Mouse (Mus musculus): ENCODE results near the gene Gpr26. TPM values are rescaled to one million over a fixed set of nuclear protein-coding genes. Genes with fewer than 3 reads are reported as not detected.

Gene Gpr26
- not detected in 2 replicates for total RNA-seq (2012; rRNA removed)
- not detected in 2 replicates for total RNA-seq (2014; rRNA removed)
- polyA plus RNA-seq (2012; ENCODE audit: insufficient read length, low read depth): not detected in 2 replicates

- Histone ChIP-seq H3K79me2 (replicated peaks; ENCODE audit: control insufficient read depth, extremely low read depth, insufficient read depth, poor library complexity, severe bottlenecking) (no peaks in the 10 kb centered on the region), H3K36me3 (replicated peaks in 1 of 2; ENCODE audit: control insufficient read depth in 1 of 2, insufficient read depth in 1 of 2, low read length in 1 of 2) (no peaks in the 10 kb centered on the region), H3K27me3 (replicated peaks) (peaks cover 44% of the 10 kb centered on the region), H3K9me3 (replicated peaks; ENCODE audit: low read length) (peaks cover 4% of the 10 kb centered on the region), H3K4me2 (ENCODE audit: insufficient read depth, low read depth, poor library complexity, severe bottlenecking) (no peak within 1 kb of the TSS), H3K9ac (ENCODE audit: insufficient read depth, low read depth) (no peak within 1 kb of the TSS), H3K4me1 (ENCODE audit: control insufficient read depth in 1 of 2, insufficient read depth in 2 of 2) (no peaks in the 10 kb centered on the region), H3K4me3 (replicated peaks in 1 of 3; ENCODE audit: low read depth in 2 of 3, low read length in 2 of 3, poor library complexity in 1 of 3) (no peak within 1 kb of the TSS), H3K27ac (ENCODE audit: insufficient read depth, low read depth) (no peak within 1 kb of the TSS)
- no peak for TF ChIP-seq ELF1 (IDR thresholded peaks at IDR 0.05; ENCODE audit: low read depth, low read length)
- TF ChIP-seq POLR2A (IDR thresholded peaks at IDR 0.05; ENCODE audit: low read depth, low read length): no peak
- TF ChIP-seq TBP (conservative IDR thresholded peaks at IDR 0.05; ENCODE audit: low read depth, low read length): no peak
- TF ChIP-seq ZKSCAN1 (IDR thresholded peaks at IDR 0.05; ENCODE audit: borderline replicate concordance, low read depth, low read length): no peak
- TF ChIP-seq NRF1 (IDR thresholded peaks at IDR 0.05; ENCODE audit: low read depth, low read length): no peak
- TF ChIP-seq GABPA (IDR thresholded peaks at IDR 0.05; ENCODE audit: insufficient replicate concordance, low read depth, low read length): no peak
- no peak for TF ChIP-seq ZMIZ1 (IDR thresholded peaks at IDR 0.05; ENCODE audit: low read depth, low read length)
- TF ChIP-seq UBTF (IDR thresholded peaks at IDR 0.05; ENCODE audit: low read depth, low read length): no peak
- no peak for TF ChIP-seq MXI1 (IDR thresholded peaks at IDR 0.05; ENCODE audit: low read depth, low read length)
- no peak for TF ChIP-seq PAX5 (IDR thresholded peaks at IDR 0.05; ENCODE audit: low read length)
- TF ChIP-seq USF2 (conservative IDR thresholded peaks at IDR 0.05; ENCODE audit: low read depth, low read length): no peak
- TF ChIP-seq MAFK (IDR thresholded peaks at IDR 0.05; ENCODE audit: insufficient replicate concordance, low read length): no peak
- TF ChIP-seq RAD21 (IDR thresholded peaks at IDR 0.05; ENCODE audit: low read depth, low read length): no peak
- TF ChIP-seq MAZ (IDR thresholded peaks at IDR 0.05; ENCODE audit: low read depth, low read length): no peak
- no peak for TF ChIP-seq EP300 (IDR thresholded peaks at IDR 0.05; ENCODE audit: low read length)
- no peak for TF ChIP-seq KAT2A (IDR thresholded peaks at IDR 0.05; ENCODE audit: insufficient replicate concordance, low read length)
- TF ChIP-seq ZC3H11A (IDR thresholded peaks at IDR 0.05; ENCODE audit: low read depth, low read length): no peak
- TF ChIP-seq JUN (IDR thresholded peaks at IDR 0.05; ENCODE audit: insufficient read depth, low read depth, low read length): no peak
- no peak for TF ChIP-seq SIN3A (IDR thresholded peaks at IDR 0.05; ENCODE audit: low read length)
- dilution Hi-C loops (cut with MboI; ENCODE audit: extremely low pct_ligation_motif_present, extremely low pct_unique_long_range_greater_than_20kb, low sequenced_read_pairs) (no loop called here), in situ Hi-C loops (cut with MboI; ENCODE audit: low pct_ligation_motif_present, low pct_unique_long_range_greater_than_20kb, low sequenced_read_pairs) (no loop called here)
- no peak for DNase-seq (ENCODE audit: extremely low read depth)
Observed at GRCm38 (mm10) chr7:131966023-131966915, at the start of gene Gpr26. Gene Gpr26 (plus strand): TSS chr7:131966460.

GRCm38 (mm10) chr7:131917384-131917783 lies 48.9 kb upstream of the Gpr26 start:
- Histone ChIP-seq H3K79me2 (replicated peaks; ENCODE audit: control insufficient read depth, extremely low read depth, insufficient read depth, poor library complexity, severe bottlenecking) (no peaks in the 10 kb centered on the region), H3K9ac (ENCODE audit: insufficient read depth, low read depth) (no peak overlapping the region), H3K36me3 (replicated peaks in 1 of 2; ENCODE audit: control insufficient read depth in 1 of 2, insufficient read depth in 1 of 2, low read length in 1 of 2) (no peaks in the 10 kb centered on the region), H3K4me2 (ENCODE audit: insufficient read depth, low read depth, poor library complexity, severe bottlenecking) (no peak overlapping the region), H3K4me1 (ENCODE audit: control insufficient read depth in 1 of 2, insufficient read depth in 2 of 2) (no peaks in the 10 kb centered on the region), H3K27ac (ENCODE audit: insufficient read depth, low read depth) (no peak overlapping the region), H3K9me3 (replicated peaks; ENCODE audit: low read length) (no peaks in the 10 kb centered on the region), H3K4me3 (replicated peaks in 1 of 3; ENCODE audit: low read depth in 2 of 3, low read length in 2 of 3, poor library complexity in 1 of 3) (no peak overlapping the region), H3K27me3 (replicated peaks) (peaks cover 64% of the 10 kb centered on the region)
- dilution Hi-C loops (cut with MboI; ENCODE audit: extremely low pct_ligation_motif_present, extremely low pct_unique_long_range_greater_than_20kb, low sequenced_read_pairs): no loop called here
- TF ChIP-seq ETS1 (conservative IDR thresholded peaks at IDR 0.05; ENCODE audit: low read depth, low read length) (no peak), ZNF384 (IDR thresholded peaks at IDR 0.05; ENCODE audit: low read depth, low read length) (no peak), MAX (IDR thresholded peaks at IDR 0.05; ENCODE audit: low read length) (no peak), BHLHE40 (IDR thresholded peaks at IDR 0.05; ENCODE audit: low read depth, low read length) (no peak), ZKSCAN1 (IDR thresholded peaks at IDR 0.05; ENCODE audit: borderline replicate concordance, low read depth, low read length) (no peak), NELFE (IDR thresholded peaks at IDR 0.05; ENCODE audit: low read depth, low read length) (no peak), HCFC1 (IDR thresholded peaks at IDR 0.05; ENCODE audit: low read depth, low read length) (no peak), GABPA (IDR thresholded peaks at IDR 0.05; ENCODE audit: insufficient replicate concordance, low read depth, low read length) (no peak), ZC3H11A (IDR thresholded peaks at IDR 0.05; ENCODE audit: low read depth, low read length) (no peak), TCF12 (IDR thresholded peaks at IDR 0.05; ENCODE audit: low read depth, low read length) (no peak), SMC3 (IDR thresholded peaks at IDR 0.05; ENCODE audit: low read depth, low read length) (no peak), POLR2AphosphoS2 (IDR thresholded peaks at IDR 0.05; ENCODE audit: low read depth, low read length) (no peak), USF2 (conservative IDR thresholded peaks at IDR 0.05; ENCODE audit: low read depth, low read length) (no peak), JUND (conservative IDR thresholded peaks at IDR 0.05; ENCODE audit: low read depth, low read length) (no peak), ELF1 (IDR thresholded peaks at IDR 0.05; ENCODE audit: low read depth, low read length) (no peak), PAX5 (IDR thresholded peaks at IDR 0.05; ENCODE audit: low read length) (no peak), JUN (IDR thresholded peaks at IDR 0.05; ENCODE audit: insufficient read depth, low read depth, low read length) (no peak), CTCF (conservative IDR thresholded peaks at IDR 0.05 in 1 of 2, IDR thresholded peaks at IDR 0.05 in 1 of 2; ENCODE audit: low read depth in 2 of 2, low read length in 2 of 2) (no peak), NRF1 (IDR thresholded peaks at IDR 0.05; ENCODE audit: low read depth, low read length) (no peak), USF1 (IDR thresholded peaks at IDR 0.05; ENCODE audit: low read depth, low read length) (no peak)
- DNase-seq (ENCODE audit: extremely low read depth): no peak
- in situ Hi-C loops (cut with MboI; ENCODE audit: low pct_ligation_motif_present, low pct_unique_long_range_greater_than_20kb, low sequenced_read_pairs): no loop called here

All from CH12.LX (cell line).